Mouse (Mus musculus): Measurements from ENCODE around the gene Rnf216.

Rnf216 gene

DNA sequence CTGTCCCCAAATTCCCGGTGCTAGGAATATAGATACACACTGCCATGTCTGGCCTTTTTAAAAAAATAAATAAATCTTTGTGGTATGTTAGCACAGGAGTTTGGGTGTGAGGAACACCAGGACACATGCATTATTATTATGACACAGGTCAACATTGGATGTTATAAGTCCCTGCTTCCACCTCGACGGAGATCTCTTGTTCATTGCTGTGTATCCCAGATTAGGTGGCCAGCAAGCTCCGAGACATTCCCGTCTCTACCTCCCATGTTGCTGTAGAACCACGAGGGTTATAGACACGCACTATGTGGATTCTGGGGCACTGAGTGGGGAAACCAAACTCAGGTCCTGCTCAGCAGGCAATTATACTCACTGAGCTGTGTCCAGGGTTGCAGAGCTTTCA is 17.5 kb downstream of the Rnf216 start:
- no peak for DNase-seq

DNA sequence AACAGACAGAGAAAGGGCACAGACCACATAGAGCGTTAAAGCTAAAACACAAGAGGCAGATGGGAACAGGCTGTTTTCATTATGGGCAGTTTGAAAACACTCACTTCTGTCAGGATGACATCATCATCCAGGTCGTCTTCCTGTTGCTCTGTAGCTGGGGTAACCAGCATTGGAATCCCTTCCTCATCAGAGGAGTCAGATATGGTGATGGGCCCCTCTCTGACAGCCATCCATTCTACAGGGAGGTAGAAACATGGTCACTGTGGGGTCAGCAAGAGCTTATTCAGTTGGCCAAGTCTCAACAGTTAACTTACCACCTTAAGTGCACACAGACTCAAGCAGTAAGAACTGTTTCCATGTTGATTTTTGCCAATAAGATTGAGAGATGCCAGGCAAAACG is 19.9 kb downstream of the Rnf216 start:
- DNase-seq = no peak

DNA sequence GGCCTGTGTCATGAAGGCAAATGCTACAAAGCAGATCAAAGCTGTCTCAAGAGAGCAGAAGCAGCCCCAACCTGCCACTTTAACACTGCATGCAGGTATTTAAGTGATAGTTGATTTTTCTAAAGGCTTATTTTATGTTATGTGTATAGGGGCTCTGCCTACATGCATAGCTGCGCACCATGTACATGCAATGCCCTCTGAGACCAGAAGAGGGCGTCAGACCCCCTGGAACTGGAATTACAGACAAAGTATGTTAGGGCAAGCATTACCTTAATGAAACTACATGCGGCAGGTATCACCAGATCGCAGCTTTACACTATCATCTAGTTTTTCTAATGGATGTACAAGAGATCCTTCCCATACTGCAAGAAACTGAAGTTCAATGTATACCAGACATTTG is 27.9 kb downstream of the Rnf216 start:
- DNase-seq = peak; percentile 52

DNA sequence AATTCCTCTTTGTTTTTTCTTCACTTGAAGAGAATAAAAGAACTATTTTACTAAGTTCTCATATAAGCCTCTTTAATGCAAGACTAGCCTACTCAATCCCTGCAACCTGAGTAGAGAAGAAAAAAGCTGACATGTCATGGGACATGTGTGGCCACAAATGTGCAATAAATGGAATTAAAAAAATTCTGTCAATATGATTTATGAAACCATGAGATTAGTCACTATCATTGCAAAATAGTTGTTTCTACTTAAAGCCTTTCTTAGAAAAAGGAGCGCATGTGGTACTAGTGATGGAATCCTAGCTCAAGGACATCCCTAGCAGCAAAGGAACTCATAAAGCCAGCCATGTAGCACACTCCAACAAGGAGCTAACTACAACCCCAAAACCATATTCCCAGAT is 33.0 kb downstream of the Rnf216 start:
- no peak for DNase-seq

DNA sequence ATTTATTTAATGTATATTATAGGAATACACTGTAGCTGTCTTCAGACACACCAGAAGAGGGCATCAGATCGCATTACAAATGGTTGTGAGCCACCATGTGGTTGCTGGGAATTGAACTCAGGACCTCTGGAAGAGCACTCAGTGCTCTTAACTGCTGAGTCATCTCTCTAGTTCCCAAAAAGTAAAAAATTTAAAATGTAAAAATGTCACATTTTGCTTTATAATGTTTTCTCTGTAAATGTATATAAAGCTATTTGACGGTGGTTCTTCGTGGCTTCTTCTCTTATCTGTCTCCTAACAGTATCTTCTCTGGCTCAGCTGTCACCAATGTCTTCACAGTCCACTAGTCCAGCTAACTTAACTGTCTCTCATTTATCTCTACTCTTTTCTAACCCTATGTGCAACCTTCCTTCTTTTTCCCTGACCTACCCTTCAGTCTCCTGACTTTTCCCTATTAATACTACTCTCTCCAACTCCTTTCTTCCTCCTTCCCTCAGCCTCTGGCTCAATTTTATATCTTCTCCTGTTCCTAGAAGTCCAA is 36.1 kb downstream of the Rnf216 start:
- DNase-seq = no peak

DNA sequence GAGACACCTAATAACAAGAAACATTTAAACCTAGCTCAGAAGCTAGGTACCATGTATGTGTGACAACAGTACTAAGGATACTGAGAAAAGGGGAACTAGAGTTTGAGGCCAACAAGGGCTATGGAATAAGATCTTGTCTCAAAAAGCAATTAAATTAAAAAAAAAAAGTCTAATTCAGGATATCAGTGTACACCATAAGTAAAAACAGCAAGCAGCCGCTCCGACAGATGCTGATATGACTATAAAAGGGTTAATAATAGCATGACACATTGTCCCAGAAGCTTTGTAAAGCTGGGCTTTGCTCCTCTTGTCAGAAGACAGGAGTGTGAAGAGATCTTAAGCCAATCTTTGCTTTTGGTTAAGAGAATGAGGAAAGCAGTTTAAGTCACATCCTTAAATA is 36.8 kb downstream of the Rnf216 start:
- DNase-seq = no peak

DNA sequence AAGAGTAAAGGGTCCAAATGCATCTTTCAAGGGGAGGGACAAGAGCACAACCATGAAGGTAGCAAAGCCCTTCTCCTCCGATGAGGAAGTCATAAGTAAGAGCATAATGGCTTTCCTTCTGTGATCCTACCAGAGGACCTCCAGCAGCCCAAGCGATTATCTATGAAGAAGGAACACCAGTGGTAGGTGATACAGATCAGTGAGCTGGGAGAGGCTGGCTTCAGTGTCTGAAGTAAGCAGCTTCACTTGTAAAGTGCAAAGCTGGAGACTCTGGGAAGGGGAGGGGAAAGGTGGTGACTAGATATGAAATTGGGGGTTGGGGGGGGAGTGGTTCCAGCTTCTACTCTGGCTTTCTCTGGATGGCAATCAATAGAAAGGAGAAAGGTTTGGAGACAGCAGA is 43.7 kb downstream of the Rnf216 start:
- DNase-seq = no peak

DNA sequence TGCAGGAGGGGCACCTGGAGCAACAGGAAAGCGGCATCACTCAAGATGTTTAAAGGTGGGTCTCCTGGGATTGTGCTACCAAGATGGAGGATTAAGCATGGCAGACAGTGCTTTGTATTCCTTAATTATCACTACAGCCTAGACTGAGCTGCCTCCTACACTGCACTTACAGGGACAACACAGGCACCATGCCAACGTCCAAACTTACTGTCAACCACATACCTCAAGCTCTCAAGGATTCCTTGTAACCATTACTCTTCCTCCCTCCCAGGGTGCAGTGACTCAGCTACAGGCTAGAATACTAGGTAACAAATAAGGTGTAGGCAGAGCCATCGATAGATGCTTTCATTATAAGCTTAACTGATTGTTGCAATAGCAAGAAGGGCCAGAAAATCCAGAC is 44.4 kb downstream of the Rnf216 start:
- DNase-seq = no peak

DNA sequence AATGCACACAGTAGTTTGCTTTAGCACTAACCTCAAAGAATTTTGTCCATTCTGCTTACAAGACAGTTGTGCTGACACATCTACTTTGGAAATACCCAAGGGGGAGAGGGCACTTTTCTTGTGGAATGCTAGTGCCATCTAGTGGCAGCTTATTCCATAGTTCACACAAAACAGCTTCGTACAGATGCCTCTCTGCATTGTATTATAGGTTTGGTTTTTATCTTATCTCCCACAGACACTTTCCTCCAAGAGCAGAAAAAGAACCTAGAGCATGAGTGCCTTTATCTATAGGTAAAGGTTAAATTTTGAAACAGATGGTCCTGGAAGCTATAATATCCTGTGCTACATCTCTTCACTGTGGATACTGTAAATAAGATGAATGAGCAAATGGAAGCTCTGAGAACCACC is 46.2 kb downstream of the Rnf216 start:
- DNase-seq = peak; percentile 82

DNA sequence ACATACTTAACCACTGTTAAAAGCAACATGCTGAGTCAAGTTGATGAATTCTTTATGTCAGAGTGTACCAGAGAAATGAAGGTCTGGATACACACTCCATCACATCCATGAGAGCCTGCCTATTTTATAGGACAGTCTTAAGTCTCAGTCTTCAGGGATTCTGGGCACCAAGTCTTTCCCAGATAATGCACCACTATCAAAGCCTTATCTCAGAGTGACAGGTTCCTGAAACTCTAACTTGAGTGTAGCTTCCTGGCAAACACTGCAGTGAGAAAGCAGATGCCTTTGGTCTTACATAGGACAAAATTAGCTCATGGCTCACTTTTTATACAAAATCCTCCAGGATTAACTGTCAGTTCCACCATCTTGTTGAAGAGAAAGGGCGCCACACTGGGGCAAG is 46.7 kb downstream of the Rnf216 start:
- DNase-seq = no peak

DNA sequence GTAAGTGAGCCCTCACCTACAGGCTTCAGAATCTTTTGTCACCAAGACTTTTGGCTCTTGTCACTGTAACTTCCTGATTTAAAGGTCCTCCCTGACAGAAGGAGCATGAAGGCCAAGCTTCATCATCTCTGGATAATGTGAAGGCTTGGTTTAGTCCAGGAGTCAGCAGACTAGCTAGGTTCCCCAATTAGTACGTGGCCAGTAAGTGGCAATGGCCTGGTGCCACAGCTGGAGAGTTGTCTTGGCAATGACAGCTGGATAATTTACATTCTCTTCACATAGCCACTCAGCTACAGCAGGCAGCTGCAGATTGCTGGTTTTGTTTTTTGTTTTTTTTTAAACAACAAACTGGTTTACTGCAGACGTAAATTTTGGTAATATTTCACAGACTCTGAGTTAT is 47.6 kb downstream of the Rnf216 start:
- no peak for DNase-seq

DNA sequence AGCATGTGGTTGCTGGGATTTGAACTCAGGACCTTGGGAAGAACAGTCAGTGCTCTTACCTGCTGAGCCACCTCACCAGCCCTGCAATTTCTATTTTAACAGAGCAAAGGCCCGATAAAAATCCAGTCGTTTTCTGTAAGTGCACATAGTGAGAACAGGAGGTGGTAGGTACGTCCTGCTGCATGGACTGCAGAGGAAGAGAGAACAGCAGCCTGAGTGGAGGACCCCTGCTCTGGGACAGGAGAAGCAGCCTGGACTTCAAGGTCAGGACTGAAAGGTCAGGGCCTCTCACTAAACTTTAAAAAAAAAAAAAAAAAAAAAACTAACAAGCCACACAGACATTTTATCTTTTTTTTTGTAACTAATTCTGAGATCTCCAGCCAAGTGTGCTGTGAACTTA is 50.5 kb downstream of the Rnf216 start:
- DNase-seq = no peak

DNA sequence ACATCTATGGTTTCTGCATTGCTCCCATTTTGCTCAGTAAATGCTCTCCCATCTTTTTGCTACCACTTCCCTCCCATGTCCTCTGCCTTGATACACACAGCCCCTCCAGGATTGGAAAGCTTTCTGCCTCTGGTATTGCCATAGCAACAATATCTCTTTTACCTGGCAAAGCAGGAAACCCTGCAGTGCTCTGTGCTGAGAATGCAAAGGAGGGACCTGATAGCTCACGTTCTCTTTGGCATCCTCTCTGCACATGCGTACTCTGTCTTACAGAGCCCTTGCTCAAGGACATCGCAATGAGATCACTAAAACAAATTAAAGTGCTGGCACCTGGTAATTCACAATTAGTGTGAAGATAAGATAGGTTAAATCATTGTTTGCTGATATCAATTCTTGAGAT is 51.3 kb downstream of the Rnf216 start:
- DNase-seq = no peak

DNA sequence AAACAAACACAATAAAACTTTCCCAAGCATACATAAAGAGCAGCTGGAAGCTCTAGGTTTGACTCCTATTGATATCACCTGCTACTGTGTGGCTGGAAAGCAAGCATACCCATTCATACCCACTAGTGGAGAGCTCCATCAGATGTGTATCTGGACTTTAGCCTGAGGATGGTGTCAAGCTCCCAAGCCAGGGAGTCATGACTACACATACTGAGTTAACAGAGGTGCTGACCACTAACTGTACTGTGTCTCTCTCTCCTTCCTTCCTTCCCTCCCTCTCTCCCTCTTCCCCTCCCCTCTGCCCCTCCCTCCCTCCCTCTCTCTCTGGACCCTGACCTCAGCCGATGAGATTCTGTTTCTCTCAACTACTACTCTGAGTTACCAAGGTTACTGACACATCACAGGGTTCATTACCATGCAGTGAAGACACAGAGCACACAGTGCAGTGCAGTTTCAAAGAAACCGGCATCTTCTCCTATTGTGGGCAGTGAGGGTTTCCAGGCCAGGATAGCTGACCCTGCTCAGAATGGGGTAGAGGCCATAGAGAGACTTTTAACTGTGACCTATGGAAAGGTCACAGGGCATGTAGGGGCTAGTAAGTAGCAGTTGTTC is 51.9 kb downstream of the Rnf216 start:
- DNase-seq = no peak

DNA sequence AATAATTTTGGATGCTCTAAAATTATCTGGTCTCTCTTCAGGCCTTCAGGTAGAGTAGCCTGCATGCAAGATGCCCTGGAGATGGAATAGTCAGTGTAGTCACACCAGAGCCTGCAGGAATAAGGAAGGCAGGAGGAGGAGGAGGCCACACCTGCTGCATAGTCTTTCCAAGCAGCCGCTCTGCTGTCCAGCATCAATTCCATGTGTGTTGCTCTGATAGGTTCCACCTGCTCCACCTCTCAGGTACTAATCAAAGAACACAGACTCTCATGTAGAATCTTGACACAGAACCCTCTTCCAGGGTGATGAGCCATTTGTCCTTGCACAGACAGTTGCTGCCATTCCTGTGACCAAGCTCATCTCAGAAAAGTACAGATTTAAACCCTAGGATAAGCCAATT is 52.8 kb downstream of the Rnf216 start:
- no peak for DNase-seq

DNA sequence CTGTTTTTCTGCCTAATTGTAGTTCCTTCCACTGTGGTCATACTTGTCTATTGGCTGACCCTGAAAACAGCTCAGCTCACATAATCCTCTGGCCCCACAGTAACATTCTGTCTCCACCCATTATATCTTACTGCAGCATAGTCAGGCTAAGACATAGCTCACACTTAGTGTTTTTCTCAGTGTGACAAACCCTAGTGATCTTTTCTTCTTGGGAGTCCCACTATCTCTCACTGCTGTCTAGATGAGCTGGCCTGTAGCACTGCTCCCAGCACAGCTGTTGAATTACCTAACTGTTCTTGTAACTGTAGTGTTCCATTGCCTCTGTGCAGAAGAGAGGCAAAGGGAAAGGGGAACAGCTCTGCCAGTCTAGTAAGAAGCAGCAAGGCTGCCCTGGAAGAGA is 53.6 kb downstream of the Rnf216 start:
- DNase-seq = no peak

DNA sequence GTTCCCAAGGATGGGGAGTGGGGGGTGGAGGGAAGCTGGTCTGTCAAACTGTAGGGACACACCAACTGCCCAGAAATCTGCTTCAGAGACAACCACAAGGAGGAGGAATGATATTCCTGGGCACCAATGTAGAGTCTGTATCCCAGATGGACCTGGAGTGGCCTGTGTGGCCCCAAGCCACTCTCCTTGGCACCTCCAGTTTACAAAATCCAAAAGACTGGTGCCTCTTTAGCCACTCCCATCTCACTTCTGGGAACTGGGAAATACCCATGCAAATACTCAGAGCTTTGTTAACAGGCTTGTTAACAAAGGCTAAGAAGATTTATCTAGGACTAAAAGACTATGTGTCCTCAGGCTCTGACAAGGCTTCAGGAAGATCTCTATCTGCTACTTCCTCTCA is 54.1 kb downstream of the Rnf216 start:
- DNase-seq = no peak

DNA sequence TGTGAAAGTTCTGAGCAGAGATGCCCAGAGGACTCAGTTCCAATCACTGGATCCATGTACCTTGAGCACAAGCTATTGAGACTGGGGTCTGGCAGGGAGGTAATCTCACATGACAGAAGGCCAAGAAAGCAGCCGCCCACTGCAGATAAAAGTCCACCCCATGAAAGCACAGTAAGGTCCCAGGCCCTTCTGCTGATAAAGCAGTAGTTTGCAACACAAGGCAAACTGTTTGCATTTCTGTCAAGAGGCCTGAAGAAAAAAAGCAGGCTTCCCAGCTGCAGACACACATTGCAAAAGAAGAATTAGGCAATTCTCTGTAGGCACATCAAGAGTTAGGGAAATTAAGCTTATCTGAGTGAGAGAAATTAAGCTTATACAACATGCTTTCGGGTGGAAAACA is 54.6 kb downstream of the Rnf216 start:
- DNase-seq = no peak

DNA sequence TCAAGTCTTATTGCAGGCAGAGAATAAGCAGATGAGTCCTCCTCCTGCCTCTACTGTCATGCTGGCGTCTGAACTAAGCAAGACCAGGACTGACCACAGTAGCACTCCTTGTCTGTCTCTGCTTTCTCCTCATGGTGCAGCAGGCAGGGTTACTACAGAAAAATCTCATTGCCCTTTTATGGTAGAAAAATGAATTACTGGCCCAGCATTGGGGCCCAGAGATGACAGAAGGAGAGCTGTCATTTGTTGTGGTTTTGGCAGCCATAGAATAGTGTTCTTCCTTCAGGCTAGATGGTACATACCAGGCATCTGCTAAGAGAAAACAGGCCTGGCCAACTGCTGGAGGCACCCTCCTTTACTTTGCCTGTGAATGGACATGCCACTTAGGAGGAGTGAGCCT is 55.0 kb downstream of the Rnf216 start:
- no peak for DNase-seq

DNA sequence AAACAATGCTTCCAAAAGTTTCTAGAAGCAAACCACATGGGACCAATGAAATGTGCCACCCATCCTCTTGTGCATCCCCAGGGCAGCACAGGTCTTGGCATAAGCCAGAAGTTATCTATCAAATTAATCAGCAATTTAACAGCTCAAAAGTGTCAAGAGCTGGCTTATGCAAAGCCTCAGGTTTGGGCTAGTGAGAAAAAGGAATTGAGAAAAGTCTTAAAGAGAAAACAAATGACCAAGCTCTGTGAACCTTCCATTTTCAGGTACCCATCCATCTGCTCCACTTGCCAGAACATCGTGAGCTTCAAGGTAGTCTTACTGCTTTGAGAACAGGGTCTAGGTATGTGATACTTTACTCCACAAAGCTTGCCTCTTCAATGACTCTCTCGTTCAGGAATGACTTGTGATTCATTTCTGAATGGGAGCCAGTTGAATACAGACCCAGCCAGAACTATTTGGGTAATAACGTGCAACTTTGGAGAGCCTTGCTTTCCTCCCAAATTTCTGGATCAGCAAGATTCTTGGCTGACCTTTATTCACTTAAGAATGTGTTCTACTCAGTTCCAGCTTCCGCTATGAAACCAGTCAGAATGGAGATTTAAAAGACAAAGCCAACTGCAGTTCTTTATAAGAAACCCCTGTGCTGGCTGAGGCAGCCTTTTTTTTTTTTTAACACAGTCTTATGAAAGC is 56.5 kb downstream of the Rnf216 start:
- DNase-seq = peak; percentile 70

DNA sequence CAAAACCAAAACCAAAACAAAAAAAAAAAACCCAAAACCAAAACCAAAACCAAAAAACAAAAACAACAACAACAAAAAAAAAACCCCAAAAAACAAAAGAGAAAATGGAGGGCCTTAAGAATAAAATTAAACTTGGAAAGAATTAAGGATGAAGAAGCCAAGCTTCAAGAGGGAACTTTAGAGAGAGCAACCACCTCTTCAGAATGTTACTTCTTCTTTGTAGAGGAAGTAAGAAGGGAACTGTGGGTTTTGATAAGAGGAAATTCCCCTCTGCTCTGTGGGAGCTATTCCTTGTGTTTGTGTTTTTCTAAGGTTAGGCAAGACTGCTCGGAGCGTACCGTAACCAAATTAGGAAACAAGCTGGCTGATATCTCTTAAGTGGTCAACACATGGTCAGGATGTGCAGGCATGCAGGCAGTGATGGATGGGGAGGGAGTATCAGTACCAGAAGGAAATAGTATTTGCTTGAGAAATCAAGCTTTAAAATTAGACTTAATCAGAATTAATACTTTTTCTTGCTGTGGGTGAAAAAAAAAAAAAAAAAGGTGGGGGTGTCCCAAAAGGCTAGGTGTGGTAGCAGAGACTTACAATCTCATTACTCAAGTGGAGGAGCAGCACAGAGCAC is 57.2 kb downstream of the Rnf216 start:
- peak; percentile 67 for DNase-seq

DNA sequence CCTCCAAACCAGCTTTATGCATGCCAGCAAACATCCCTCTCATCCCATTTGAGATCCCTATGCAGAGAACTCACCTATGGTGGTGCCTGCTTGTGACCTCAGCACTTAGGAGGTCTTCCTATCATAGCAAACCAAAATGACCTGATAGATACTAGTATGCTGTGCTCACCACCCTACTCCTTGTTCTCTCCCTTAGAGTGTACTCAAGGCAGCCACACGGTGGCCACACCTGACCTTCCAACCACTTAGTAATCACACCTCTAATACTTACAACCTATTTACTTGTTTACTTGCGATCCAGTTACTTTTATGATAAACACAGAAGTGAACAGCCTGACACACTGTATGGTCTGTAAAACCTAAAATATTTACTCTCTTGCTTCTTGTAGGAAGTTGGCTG is 58.1 kb downstream of the Rnf216 start:
- no peak for DNase-seq

DNA sequence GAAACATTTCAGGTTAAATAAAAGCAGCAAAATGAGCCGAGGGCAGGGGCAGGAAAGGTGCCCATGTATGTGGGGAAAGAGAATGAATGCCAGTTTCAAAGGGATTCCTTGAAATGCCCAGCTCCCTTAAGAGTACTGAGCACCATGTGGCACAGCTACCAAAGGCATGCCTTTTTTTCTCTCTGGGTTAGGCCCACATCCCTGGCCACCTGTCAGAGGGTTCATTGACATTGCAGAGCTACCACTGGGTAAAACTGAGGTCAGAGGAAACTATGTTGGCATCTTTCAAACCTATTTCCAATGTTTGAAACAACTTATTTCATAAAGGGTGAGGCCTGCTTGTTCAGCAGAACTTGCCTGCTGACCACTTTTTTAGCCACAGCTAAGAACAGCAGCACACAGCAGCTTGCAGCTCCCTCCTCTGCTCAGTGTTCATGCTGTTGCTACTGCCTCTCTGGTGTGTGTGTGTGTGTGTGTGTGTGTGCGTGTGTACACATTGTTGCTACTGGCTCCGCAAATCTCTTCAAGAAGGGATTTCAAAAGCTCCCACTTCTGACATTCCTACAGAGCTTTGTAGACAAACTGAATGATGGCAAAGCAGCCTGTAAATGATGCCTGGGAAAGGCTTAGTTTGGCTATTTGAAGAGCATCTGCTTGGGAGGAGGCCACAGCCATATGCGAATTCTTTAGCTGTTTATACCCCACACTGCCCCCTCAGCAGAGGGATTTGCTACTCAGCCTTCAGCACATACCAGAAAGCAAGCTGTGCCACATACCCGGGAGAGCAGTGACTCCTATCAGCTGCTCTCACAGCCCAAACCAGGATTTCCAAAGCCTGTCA is 59.4 kb downstream of the Rnf216 start:
- no peak for DNase-seq

DNA sequence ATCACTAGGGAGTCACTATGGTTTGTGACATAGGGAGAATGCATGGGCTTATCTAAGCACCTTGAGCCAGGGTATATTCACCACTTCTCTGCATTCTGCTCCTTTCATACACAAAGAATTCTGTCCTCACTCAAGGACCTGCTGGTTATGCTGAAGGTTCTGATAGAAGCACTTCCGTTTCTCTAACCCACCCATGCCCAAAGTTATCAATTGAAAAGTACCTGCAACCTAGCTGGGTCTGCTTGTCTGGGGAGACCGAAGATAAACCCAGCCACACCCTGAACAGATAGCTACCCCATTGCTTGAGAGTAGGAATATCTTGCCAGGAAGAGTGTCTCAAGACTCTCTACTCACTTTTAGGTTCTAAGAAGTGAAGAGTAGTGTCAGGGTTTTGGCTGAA is 60.1 kb downstream of the Rnf216 start:
- no peak for DNase-seq

All from kidney, adult 9 months (tissue).